Mouse (Mus musculus) ovary, postnatal 10 days (tissue): ENCODE measurements around the gene Erc2.

Experiments used
- DNase-seq: peaks from one replicate; pipeline ENCODE4 v3.0.0; 2022; ENCODE audit warnings: low spot score

Erc2 gene

GRCm38 (mm10) chr14:28301251-28301650, 679.0 kb downstream of the Erc2 start:
- no peak for DNase-seq

GRCm38 (mm10) chr14:28304131-28304530, 681.9 kb downstream of the Erc2 start:
- DNase-seq: no peak

- no peak for DNase-seq
Measured at GRCm38 (mm10) chr14:28308661-28309060, 686.4 kb downstream of the Erc2 start.

GRCm38 (mm10) chr14:28316851-28317250, 694.6 kb downstream of the Erc2 start:
- no peak for DNase-seq

GRCm38 (mm10) chr14:28321916-28322534, 699.8 kb downstream of the Erc2 start:
- no peak for DNase-seq

- DNase-seq: no peak
Measured at GRCm38 (mm10) chr14:28323243-28323642, 701.0 kb downstream of the Erc2 start.

- DNase-seq: no peak
Measured at GRCm38 (mm10) chr14:28323727-28324126, 701.5 kb downstream of the Erc2 start.

GRCm38 (mm10) chr14:28326456-28326855, 704.2 kb downstream of the Erc2 start:
- no peak for DNase-seq

- no peak for DNase-seq
Measured at GRCm38 (mm10) chr14:28328512-28328911, 706.3 kb downstream of the Erc2 start.

GRCm38 (mm10) chr14:28331108-28331507, 708.9 kb downstream of the Erc2 start:
- no peak for DNase-seq

- DNase-seq: no peak
Measured at GRCm38 (mm10) chr14:28332351-28332953, 710.2 kb downstream of the Erc2 start.

GRCm38 (mm10) chr14:28339146-28339545, 716.9 kb downstream of the Erc2 start:
- no peak for DNase-seq

- DNase-seq: no peak
Measured at GRCm38 (mm10) chr14:28349129-28349528, 726.9 kb downstream of the Erc2 start.

- no peak for DNase-seq
Measured at GRCm38 (mm10) chr14:28356031-28356430, 733.8 kb downstream of the Erc2 start.

GRCm38 (mm10) chr14:28359502-28359901, 737.3 kb downstream of the Erc2 start:
- DNase-seq: no peak

GRCm38 (mm10) chr14:28359983-28360382, 737.8 kb downstream of the Erc2 start:
- DNase-seq: no peak

GRCm38 (mm10) chr14:28362336-28362735, 740.1 kb downstream of the Erc2 start:
- DNase-seq: no peak

GRCm38 (mm10) chr14:28370713-28371112, 748.5 kb downstream of the Erc2 start:
- no peak for DNase-seq

GRCm38 (mm10) chr14:28371651-28372050, 749.4 kb downstream of the Erc2 start:
- DNase-seq: no peak

GRCm38 (mm10) chr14:28375642-28376091, 753.4 kb downstream of the Erc2 start:
- DNase-seq: no peak

- DNase-seq: no peak
Measured at GRCm38 (mm10) chr14:28376208-28376805, 754.1 kb downstream of the Erc2 start.

GRCm38 (mm10) chr14:28377519-28377918, 755.3 kb downstream of the Erc2 start:
- DNase-seq: no peak

- no peak for DNase-seq
Measured at GRCm38 (mm10) chr14:28380129-28380528, 757.9 kb downstream of the Erc2 start.
